Mouse (Mus musculus) adrenal gland, adult (tissue): Measurements from ENCODE around the gene Socs2.
A peak's percentile ranks its signal among the peaks of the same experiment; 100 is the strongest.

Source experiments
- DNase-seq, 2 experiments: peaks; one replicate each; pipeline ENCODE4 v3.0.0; 2022 to 2023; ENCODE audit warnings: low spot score in 1 of 2; ENCODE audit not compliant: inconsistent age in 2 of 2

The Socs2 gene

DNA sequence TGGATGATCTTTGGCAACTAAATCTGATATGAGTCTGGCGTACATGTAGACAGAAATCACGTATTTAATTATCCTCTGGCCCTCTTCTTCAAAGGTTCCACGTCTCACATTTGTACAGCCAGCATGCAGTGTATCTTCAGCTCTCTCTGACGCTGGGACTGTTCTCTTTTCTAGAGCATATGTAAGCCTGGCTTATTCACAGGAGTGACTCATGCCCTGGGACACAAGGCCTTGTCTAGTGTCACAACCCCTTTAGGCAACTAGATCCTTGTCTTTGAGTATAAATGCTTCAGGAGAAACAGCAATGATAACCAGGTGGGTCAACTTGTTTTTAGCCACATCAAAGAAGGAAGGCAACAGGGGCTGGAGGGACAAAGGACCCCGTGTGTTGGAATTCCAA lies 5.7 kb upstream of the Socs2 start:
- peak; percentile 42 to 74 for DNase-seq

- no peak for DNase-seq
These were observed 3.3 kb upstream of the Socs2 start for GRCm38 (mm10) chr10:95420284-95420683.

- DNase-seq: no peak
These were observed 2.7 kb upstream of the Socs2 start for GRCm38 (mm10) chr10:95419726-95420125.

DNA sequence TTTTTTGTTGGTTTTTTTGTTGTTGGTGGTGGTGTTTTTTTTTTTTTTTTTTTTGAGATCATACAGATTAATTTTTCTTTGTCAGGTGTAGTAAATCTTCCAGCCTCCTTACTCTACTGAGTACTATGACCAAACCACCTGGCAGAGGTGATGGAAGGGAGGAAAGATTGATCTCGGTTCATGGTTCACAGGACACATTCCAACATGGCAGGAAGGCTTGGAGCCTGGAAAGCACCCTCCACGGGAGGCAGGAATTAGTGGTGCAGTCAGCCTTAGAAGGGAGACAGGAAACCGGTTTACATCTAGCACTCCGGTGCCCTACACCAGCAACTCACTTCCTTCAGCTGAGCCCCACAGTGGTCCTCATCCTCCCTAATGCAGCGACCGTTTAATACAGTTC lies 1.7 kb upstream of the Socs2 start:
- no peak for DNase-seq

GRCm38 (mm10) chr10:95417496-95418236 lies 686 bp upstream of the Socs2 start:
- DNase-seq: peak; percentile 78 to 94

DNA sequence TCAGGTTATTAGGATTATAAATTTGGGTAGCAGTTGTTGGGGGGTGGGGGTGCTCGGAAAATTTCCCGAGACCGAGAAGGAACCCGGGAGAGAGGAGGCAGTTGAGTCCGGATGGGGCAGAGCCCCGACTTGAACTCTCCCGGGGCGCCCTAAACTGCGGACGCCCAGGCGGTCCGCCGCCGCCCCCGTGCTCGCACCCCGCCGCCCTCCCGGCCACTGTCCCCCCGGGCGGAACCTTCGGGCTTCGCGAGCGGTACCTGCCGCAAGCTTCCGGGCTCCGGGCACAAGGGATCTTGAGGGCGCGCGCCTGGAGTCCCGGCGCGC lies 657 bp downstream of the Socs2 start:
- DNase-seq: no peak

DNA sequence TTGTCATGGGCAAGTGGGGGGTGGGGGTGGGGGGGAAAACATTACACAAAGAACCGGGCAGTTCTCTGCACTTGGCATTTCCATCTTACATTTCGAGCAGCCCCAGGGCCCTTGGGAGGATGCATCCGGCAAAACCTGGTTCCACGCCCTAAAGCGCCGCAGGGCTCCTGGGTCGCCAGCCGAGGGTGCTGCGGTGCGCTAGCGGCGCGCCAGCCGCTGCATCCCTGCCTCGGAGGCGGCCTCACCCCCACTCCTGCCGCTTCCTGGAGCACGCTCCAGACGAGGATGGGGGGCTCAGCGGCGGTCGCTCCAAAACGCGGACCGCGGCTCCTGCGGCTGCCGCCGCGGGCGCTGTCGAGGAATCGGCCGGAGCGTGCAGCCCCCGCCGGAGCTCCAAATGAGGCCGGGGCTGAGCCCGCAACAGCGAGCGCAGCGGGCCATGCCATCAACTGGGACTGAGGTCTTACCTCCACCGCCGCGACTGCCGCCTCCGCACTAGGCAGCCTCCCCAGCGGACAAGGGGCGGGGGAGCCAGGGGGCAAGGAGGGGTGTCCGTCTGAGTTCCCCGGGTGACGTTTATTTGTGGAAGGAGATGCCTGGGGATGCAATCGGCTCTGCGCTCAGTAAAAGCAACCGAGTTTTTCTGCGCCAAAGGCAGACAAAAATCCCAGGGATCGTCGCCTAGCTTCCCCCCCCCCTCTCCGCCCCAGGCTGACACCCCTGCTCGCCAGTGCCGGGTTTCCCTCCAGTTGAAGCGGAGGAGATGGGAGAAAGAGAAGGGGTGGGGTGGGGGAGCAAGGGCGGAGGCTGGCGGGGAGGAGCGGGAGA lies 1.2 kb downstream of the Socs2 start:
- DNase-seq: peak; percentile 62 to 87

DNA sequence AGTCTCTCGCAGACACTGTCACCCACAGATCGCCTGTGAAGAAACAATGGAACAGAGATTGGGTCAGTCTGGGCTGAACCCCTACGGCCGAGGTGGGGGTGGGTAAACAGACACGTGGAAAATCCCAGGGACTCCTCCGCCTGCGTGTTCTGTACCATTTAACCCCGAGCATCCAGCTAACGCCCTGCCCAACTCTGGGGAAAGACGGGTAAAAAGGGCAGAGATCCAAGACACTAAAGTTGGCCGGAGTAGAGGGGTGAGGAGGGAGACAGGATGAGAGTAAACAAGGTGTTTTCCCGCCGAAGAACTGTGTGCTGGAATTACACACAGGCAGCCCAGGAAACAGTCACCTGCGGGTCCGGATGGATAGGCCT lies 1.8 kb downstream of the Socs2 start:
- DNase-seq: peak; percentile 40 to 89

GRCm38 (mm10) chr10:95414316-95415158 lies 2.4 kb downstream of the Socs2 start:
- DNase-seq: peak; percentile 50 to 85

DNA sequence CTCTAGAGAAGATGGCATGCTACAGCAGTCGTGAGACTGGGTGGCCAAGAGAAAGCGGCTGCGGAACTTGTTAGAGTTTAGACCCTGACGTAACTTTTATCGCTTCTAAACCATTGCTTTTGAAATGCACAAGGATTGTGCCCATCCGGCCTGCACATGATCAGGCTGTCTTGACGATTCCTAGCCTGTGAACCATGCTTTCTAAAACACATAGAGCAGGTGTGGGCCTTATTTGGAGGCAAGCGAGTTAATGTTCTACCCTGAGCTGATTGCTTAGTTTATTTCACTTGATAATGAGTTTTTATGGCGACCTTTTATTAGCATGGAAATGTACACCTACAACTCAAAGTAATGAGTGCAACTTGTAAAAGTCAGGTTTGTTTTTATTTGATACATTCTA lies 5.8 kb downstream of the Socs2 start:
- no peak for DNase-seq

GRCm38 (mm10) chr10:95410709-95411108 lies 6.3 kb downstream of the Socs2 start:
- DNase-seq: no peak

DNA sequence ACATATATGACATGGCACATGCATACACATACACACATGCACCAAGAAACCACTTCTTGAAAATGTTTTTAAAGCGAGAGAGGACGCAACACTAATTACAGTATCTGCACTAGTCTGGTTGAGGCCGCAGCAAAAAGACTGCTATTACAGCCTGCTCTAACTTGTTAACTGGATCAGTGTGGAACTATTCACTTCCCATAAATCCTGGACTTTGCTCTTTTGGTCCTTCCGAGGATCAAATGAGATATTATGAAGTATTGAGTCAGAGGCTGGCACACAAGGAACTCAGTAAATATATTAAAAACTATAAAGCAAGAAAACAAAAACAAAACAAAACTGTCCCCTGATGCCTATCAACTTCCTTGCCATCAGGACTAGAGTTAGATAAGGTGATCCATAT lies 6.8 kb downstream of the Socs2 start:
- DNase-seq: no peak

DNA sequence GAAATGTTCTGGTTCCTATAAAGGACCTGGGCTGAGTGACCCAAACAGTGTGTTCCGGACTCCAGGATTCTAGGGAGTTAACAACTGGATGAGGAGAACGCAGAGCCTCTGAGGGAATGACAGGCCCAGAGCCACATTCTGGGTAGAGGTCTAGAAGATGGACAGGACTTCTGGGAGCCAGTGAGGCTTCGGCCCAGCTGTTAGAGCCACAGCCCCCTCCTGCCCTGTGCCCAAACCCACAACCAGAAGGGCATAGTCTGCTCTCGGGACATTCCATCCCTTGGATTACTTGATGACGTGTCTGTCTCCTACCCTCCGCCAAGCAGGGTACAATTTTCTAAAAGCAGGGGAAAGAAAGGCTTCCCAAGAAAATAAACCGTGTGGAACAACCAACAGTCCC lies 7.8 kb downstream of the Socs2 start:
- no peak for DNase-seq

DNA sequence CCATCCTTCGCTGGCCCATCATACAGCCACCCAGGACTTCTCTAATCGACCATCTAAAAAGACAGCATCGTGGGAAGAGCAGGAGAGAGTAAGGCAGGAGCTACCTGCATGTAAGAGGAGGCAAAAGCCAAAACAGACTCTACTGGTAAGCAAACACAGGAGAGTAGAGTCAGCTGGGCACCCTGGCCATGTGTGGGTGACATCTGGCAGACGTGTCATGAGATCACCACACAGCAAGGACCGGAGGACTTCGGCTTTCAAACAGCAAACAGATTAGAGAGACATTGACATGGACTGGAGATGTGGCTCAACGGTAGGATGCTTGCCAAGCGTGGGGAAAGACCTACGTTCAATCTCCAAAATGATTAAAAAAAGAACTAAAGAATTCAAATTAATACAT lies 8.5 kb downstream of the Socs2 start:
- no peak for DNase-seq

DNA sequence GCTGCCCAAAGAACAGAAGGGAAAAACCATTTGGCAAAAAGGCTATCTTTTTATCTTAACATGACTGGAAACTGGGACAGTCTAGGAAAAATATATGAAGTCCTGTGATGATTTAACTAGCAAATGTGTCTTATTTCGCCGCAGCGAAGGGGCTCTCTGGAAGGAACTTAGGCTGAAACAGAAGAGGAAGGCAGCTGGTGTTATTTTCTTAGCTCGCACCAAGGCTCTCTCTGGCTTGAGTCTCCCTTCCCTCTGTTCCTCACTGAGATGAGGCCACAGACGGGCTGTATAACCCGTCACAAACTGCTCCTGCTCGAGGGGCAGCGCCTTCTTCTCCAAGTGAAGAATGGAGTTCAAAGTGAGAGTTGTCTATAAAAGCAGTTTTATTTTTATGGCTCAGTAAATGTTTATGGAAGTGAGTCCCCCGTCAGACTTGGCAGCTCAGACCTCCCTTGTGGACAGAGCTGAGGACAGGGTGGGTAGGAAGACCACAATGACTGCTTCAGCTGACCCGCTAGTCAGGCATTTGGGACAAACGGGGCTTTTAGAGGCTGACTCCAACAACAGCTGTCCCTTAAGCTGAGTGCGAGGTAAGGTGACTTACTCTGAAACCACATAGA lies 9.3 kb downstream of the Socs2 start:
- DNase-seq: no peak

DNA sequence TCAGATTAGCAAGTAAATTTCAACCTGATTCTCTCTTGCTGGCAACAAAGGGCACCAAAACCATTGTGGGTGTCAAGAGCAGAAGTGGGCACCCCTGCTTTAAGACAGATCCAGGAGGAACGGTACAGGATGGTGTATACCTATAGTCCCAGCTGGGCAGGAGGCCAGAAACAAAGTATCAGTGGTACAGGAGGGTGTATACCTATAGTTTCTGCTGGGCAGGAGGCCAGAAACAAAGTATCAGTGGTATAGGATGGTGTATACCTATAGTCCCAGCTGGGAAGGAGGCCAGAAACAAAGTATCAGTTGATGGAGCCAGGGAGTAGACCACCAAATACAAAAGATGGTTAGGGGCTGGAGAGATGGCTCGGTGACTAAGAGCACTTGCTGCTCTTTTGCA lies 12.2 kb downstream of the Socs2 start:
- no peak for DNase-seq

DNA sequence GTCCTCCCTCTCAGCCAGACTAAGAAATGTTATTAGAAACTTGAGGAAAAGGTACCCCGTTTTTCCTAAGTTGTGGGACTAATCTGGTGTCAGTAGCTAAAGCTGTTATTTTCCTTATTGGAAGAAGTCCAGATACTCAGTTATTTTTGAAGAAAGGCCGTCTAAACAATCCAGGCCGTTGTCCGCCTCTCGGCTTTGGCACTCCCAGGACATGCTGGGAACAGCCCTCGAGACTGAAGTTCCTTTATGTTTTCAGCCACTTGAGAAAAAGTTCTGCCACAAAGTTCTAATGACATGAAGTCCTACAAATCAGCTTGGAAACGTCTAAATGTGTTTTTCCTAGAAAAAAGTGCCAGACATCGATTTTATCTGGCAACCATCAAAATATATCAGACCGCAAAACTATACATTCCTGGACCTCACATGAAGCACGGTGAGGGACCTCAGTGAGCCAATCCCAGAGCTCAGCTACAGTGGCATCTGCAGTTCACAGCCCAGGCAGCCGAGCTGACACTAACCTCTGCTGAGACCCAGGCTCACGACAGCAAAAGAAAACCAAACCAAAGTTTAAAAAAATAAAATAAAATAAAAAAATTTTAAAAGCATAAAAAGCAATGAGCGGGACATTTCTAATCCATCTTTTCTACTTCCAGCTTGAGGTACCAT lies 17.2 kb downstream of the Socs2 start:
- DNase-seq: no peak

- peak in 1 of 2 experiments; percentile 55 for DNase-seq
These were observed 18.5 kb downstream of the Socs2 start for GRCm38 (mm10) chr10:95398489-95398888.

DNA sequence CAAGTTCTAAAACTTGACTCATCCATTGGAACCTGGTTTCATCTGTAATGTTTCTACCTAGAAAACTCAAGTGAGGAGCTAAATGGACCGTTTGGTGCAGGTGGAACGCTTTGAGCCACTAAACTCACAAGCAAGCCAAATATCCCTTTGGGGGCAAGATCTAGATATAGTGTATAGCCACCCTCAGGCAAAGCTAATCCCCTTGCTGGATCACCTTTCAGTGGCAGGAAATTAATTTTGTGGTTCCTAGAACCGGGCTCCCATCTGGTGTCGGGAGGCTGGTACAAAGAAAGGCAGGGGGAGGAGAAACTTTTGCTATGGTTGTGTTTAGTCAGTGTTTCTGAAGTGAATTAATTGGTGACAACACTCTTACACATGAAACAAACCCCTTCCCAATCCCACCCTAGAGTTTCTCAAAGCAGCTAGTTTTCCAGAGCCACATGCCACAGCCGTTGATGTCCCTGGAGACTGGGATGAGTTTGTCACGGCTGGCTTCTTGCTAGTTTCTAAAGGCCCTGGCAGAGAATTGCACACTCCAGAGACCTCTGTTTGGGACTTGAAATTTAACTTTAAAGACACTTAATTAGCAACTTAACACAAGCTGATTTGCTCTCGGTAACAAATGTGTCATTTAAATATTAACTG lies 19.7 kb downstream of the Socs2 start:
- no peak for DNase-seq

DNA sequence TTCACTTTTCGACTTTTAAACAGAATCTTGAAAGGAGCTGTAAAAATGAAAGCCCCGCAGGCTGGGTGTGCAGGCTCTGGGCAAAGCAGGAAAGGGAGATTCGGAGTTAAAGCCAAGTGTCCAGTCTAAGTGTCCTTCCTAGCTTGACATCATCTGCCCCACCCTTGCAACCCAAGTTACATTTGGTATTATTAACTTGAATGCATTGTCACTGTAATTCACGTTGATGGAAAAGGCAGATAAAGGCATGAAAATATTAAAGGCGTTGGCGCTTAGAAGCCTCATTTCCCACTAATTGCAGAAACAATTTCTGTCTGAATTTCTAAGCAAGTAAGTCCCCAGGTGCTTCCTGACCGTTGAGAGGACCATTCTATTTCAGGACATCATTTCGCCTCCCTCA lies 20.6 kb downstream of the Socs2 start:
- DNase-seq: no peak
